Mouse (Mus musculus) forebrain, postnatal 0 days (tissue): Measurements from ENCODE around the gene Rho. TPM values are rescaled to one million over a fixed set of nuclear protein-coding genes. Genes with fewer than 3 reads are reported as not detected.

Source experiments
- ATAC-seq: fragments of 200-750 bp; cut with Nextera tagmentation; 2 replicates; pipeline ENCODE4 v1.8.0; 2017; ENCODE audit warnings: mild to moderate bottlenecking, moderate library complexity
- DNase-seq: peaks from one replicate; pipeline ENCODE4 v3.0.0-alpha.2; 2015
- H3K27ac ChIP-seq: fragments of 300-500 bp; sonication (generic); 2 replicates; pipeline ENCODE4 v1.5.1; 2014; ENCODE audit warnings: low read depth, mild to moderate bottlenecking, antibody characterized with exemption, low read length, moderate library complexity, mixed read lengths
- H3K27me3 ChIP-seq: fragments of 300-500 bp; sonication (generic); 2 replicates; pipeline ENCODE4 v1.6.1; 2014; ENCODE audit warnings: mild to moderate bottlenecking, low read length, mixed read lengths; ENCODE audit not compliant: insufficient read depth
- H3K36me3 ChIP-seq: fragments of 300-500 bp; sonication (generic); 2 replicates; pipeline ENCODE4 v1.6.1; 2014; ENCODE audit warnings: mild to moderate bottlenecking, moderate library complexity; ENCODE audit not compliant: insufficient read depth
- H3K4me1 ChIP-seq: fragments of 300-500 bp; sonication (generic); 2 replicates; pipeline ENCODE4 v1.6.1; 2014; ENCODE audit warnings: antibody characterized with exemption; ENCODE audit not compliant: insufficient read depth
- H3K4me2 ChIP-seq: fragments of 300-500 bp; sonication (generic); 2 replicates; pipeline ENCODE4 v1.6.1; 2014; ENCODE audit warnings: low read depth, mild to moderate bottlenecking, moderate library complexity
- H3K4me3 ChIP-seq: fragments of 300-500 bp; sonication (generic); 2 replicates; pipeline ENCODE4 v1.5.1; 2014; ENCODE audit warnings: low read depth, low read length, mixed read lengths
- H3K9ac ChIP-seq: fragments of 300-500 bp; sonication (generic); 2 replicates; pipeline ENCODE4 v1.6.1; 2014; ENCODE audit warnings: mild to moderate bottlenecking
- H3K9me3 ChIP-seq: fragments of 300-500 bp; sonication (generic); 2 replicates; pipeline ENCODE4 v1.6.1; 2016; ENCODE audit warnings: low read length
- CTCF ChIP-seq: sonication (generic); IDR thresholded peaks from 2 replicates; pipeline ENCODE4 v1.5.1; 2016; ENCODE audit warnings: antibody characterized with exemption, control low read depth, low read depth
- WGBS: fragments of 180-500 bp; shearing (Covaris S2); extraction: QIAGEN DNeasy Blood & Tissue Kit; methylation state at CpG from one replicate; pipeline ENCODE4 v1.1.7; 2014; 5-methylcytosine and 5-hydroxymethylcytosine counted together
- polyA plus RNA-seq: library from polyadenylated mRNA; unstranded; fragments of >200 nt; fragmentation: Nextera tagmentation; extraction: Ambion mirVana; gene quantifications from 2 replicates; pipeline ENCODE4 v1.2.1, GENCODE M21; 2015
- total RNA-seq: library from RNA; depleted of rRNA; stranded (reverse); fragments of >200 nt; gene quantifications from 2 replicates; pipeline ENCODE4 v1.2.3, GENCODE M21; 2014

The Rho gene
- total and polyA plus RNA-seq, 2 experiments from 2014 or later, result 0.57 TPM; not detected in 1

DNA sequence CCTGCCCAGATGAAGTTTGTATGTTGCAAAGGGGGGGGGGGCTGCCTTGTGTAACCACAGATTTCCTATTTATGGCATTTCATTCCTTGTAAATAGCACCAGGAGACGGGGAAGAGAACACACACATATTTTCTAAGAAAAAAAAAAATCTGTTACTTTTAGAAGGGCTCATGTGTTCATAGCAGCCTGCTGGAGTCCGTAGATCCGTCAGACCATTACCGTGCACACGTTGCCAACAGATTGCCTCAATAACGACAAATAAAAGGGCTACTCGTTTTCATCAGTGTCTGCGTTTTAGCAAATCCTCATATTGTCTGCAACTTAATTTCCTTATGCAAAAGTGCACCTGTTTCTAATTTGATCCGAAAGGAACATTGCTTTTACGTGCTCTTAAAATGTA lies 5.1 kb upstream of the Rho start:
- H3K36me3 ChIP-seq, result no peaks in the 10 kb centered on the region
- peaks cover 23% of the 10 kb centered on the region for H3K4me1 ChIP-seq
- H3K4me2 ChIP-seq, result no peak overlapping the region
- H3K27me3 ChIP-seq, result no peaks in the 10 kb centered on the region
- H3K27ac ChIP-seq, result peak overlapping the region; percentile 51; the same call in 1 of the 2 replicates
- no peak for TF ChIP-seq CTCF
- WGBS, result 20% methylated on average over 10 of the region's 10 CpGs
- no peak overlapping the region for H3K4me3 ChIP-seq
- peak; percentile 8; the same call in 1 of the 2 replicates for ATAC-seq
- H3K9me3 ChIP-seq, result no peaks in the 10 kb centered on the region
- peak; percentile 57 for DNase-seq
- H3K9ac ChIP-seq, result no peak overlapping the region

DNA sequence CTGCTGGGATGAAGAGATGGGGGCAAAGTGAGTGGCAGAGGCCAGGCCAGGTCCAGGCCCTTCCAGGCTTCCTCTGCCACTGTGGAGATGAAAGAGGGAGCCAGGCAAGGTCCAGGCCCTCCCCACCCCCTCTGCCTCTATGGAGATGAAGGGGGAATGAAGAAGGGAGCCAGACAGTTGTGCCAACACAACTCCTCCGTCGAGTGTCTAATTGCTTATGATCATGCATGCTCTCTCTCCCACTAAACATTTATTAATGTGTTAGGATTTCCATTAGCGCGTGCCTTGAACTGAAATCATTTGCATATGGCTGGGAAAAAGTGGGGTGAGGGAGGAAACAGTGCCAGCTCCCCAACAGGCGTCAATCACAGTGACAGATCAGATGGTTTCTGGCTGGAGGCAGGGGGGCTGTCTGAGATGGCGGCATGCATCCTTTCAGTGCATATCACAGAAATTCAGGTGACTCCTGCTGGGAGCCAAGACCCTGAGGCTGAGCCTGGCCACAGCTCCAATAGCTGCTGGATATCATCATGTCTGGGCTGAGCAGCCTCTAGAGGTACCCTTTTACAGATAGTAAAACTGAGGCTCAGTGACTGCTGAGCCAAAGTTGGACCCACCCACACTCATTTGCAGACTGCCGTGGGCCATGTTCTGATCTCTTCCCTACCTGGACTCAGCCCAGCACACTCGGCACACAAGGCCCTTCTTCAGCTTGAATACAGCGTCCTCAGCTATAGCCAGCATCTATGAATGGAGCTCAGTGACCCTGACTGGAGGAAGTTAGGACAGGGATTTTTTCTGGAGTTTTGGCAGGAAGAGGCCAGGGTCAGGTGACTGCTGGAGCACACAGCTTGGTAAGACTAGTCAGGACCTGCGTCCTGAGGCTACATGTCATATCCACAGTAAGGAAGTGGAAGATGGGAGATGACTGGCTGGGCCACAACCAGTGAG lies 4.0 kb upstream of the Rho start:
- Histone ChIP-seq H3K27ac (peak overlapping the region; percentile 51; the same call in 1 of the 2 replicates), H3K36me3 (no peaks in the 10 kb centered on the region), H3K27me3 (no peaks in the 10 kb centered on the region), H3K4me3 (no peak overlapping the region), H3K9ac (no peak overlapping the region), H3K4me2 (no peak overlapping the region), H3K4me1 (peaks cover 23% of the 10 kb centered on the region), H3K9me3 (no peaks in the 10 kb centered on the region)
- DNase-seq (peak; percentile 65), ATAC-seq (peak; percentile 68)
- WGBS, result 28% methylated on average over 10 of the region's 10 CpGs
- no peak for TF ChIP-seq CTCF

DNA sequence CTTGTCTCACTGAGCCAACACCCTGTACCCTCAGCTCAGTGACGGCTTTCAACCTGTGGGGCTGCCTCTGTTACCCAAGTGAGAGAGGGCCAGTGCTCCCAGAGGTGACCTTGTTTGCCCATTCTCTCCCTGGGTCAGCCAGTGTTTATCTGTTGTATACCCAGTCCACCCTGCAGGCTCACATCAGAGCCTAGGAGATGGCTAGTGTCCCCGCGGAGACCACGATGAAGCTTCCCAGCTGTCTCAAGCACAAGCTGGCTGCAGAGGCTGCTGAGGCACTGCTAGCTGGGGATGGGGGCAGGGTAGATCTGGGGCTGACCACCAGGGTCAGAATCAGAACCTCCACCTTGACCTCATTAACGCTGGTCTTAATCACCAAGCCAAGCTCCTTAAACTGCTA lies 1.5 kb upstream of the Rho start:
- H3K27me3 ChIP-seq, result no peaks in the 10 kb centered on the region
- no peaks in the 10 kb centered on the region for H3K9me3 ChIP-seq
- no peaks in the 10 kb centered on the region for H3K36me3 ChIP-seq
- peaks cover 23% of the 10 kb centered on the region for H3K4me1 ChIP-seq
- no peak overlapping the region for H3K9ac ChIP-seq
- DNase-seq, result no peak
- no peak overlapping the region for H3K27ac ChIP-seq
- ATAC-seq, result no peak
- no peak overlapping the region for H3K4me3 ChIP-seq
- WGBS, result 70% methylated on average over 5 of the region's 5 CpGs
- TF ChIP-seq CTCF, result no peak
- H3K4me2 ChIP-seq, result no peak overlapping the region

DNA sequence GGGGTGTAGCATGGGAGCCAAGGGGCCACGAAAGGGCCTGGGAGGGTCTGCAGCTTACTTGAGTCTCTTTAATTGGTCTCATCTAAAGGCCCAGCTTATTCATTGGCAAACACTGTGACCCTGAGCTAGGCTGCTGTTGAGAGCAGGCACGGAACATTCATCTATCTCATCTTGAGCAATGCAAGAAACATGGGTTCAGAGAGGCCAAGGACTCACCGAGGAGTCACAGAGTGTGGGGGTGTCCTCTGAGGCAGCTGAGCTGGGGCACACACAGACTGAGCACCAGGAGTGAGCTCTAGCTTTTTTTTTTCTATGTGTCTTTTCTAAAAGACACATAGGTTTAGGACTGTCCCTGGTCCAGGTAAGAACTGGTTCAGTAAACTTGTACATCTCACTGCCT lies 843 bp downstream of the Rho start:
- DNase-seq (no peak), ATAC-seq (no peak)
- H3K4me2 ChIP-seq, result no peak overlapping the region
- WGBS, result 86% methylated on average over 3 of the region's 3 CpGs
- no peak overlapping the region for H3K27ac ChIP-seq
- peaks cover 6% of the 10 kb centered on the region; the same call in 1 of the 2 replicates for H3K4me1 ChIP-seq
- H3K36me3 ChIP-seq, result no peaks in the 10 kb centered on the region
- no peak for TF ChIP-seq CTCF
- H3K9me3 ChIP-seq, result no peaks in the 10 kb centered on the region
- no peak overlapping the region for H3K4me3 ChIP-seq
- no peak overlapping the region for H3K9ac ChIP-seq
- no peaks in the 10 kb centered on the region for H3K27me3 ChIP-seq

DNA sequence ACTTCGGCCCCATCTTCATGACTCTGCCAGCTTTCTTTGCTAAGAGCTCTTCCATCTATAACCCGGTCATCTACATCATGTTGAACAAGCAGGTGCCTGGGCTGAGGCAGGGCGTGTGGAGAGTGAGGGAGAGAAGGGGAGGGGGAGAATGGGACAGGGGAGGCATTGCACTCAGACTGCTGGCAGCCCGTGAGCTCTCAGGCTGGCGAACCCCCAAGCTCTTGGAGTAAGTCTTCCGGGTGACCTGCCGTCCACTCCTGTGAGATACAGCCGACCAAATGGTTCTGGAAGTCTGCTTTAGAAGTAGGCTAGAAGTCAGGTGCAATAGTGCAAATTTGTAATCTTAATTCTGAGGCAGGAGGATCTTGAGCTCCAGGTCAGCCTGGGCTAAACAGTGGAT lies 4.0 kb downstream of the Rho start:
- 78% methylated on average over 8 of the region's 8 CpGs for WGBS
- Histone ChIP-seq H3K4me2 (no peak overlapping the region), H3K4me1 (no peaks in the 10 kb centered on the region), H3K27ac (no peak overlapping the region), H3K9ac (no peak overlapping the region), H3K9me3 (no peaks in the 10 kb centered on the region), H3K27me3 (no peaks in the 10 kb centered on the region), H3K36me3 (no peaks in the 10 kb centered on the region), H3K4me3 (no peak overlapping the region)
- no peak for TF ChIP-seq CTCF
- ATAC-seq (no peak), DNase-seq (no peak)

DNA sequence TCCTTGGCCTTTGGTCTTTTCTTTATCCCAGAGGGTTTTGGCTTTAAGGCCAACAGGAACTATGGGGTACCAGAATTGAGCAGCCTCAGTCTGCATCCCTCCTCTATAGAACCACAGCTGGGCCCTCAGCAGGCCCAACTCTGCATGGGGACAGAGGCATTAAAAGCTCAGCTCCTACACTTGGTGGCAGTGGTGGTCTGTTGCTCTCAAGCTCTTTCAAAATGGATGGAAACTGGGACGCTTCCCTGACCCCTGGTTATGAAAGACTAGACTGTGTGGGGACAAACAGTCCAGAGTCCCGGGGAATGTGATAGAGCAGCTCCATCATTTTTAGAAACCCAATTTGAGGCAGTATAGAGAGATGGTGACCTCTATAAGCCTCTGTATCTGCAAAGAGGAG lies 6.5 kb downstream of the Rho start:
- no peak for TF ChIP-seq CTCF
- H3K9me3 ChIP-seq, result no peaks in the 10 kb centered on the region
- DNase-seq (no peak), ATAC-seq (no peak)
- no peak overlapping the region for H3K9ac ChIP-seq
- H3K4me3 ChIP-seq, result no peak overlapping the region
- H3K4me2 ChIP-seq, result no peak overlapping the region
- H3K36me3 ChIP-seq, result no peaks in the 10 kb centered on the region
- WGBS, result 99% methylated on average over 2 of the region's 2 CpGs
- H3K27me3 ChIP-seq, result no peaks in the 10 kb centered on the region
- no peak overlapping the region for H3K27ac ChIP-seq
- no peaks in the 10 kb centered on the region for H3K4me1 ChIP-seq

DNA sequence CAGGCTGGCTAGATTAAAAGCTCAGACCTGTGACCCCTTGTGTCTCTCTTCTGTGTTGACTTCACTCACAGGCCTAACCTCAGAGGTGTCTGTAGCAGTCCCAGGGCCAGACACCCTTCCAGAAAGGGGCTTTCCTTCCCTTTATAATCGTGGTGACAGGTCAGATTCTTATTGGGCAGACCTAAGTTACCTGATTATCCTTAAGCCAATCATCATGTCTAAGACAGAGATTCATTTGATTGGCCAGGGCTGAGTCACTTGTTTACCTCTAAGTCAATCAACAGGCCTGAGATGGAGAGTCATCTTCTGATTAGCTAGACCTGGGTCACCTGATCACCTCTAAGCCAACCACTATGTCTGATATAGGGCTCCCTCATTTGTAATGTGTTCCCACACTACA lies 7.2 kb downstream of the Rho start:
- H3K36me3 ChIP-seq, result no peaks in the 10 kb centered on the region
- no peaks in the 10 kb centered on the region for H3K27me3 ChIP-seq
- WGBS, result 63% methylated on average over 1 of the region's 1 CpGs
- DNase-seq (no peak), ATAC-seq (no peak)
- H3K27ac ChIP-seq, result no peak overlapping the region
- no peaks in the 10 kb centered on the region for H3K9me3 ChIP-seq
- H3K4me1 ChIP-seq, result no peaks in the 10 kb centered on the region
- no peak for TF ChIP-seq CTCF
- no peak overlapping the region for H3K9ac ChIP-seq
- no peak overlapping the region for H3K4me2 ChIP-seq
- H3K4me3 ChIP-seq, result no peak overlapping the region
